Mouse (Mus musculus): ENCODE results near the gene Thnsl2.

DNA sequence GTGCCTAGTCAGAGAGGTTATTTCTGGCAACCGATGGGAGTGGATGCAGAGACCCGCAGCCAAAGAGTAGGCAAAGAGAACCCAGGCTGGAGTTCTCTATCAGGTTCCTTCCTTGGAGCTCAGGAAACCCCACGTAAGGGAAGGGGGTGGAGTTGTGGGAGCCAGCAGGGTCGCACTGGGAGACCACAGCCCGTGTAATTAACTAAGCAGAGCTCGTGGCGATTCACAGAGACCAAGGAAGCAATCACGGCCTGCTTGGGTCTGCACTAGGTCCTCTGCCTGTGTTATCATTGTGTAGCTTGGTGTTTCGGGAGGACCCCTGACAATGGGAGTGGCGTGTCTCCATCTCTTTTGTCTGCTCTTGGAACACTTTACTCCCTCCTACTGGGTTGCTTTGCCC lies 6.9 kb upstream of the Thnsl2 start:
- TF ChIP-seq CTCF (IDR thresholded peaks at IDR 0.05; ENCODE audit: control insufficient read depth, insufficient read depth, low read length) (no peak), POLR2A (IDR thresholded peaks at IDR 0.05; ENCODE audit: borderline replicate concordance, control insufficient read depth, low read depth, low read length) (no peak)
